Mouse (Mus musculus) Muller cell, postnatal 12 days (primary cell): ENCODE results near the gene Ginm1.

Experiments used
- DNase-seq: peaks from one replicate; pipeline ENCODE4 v3.0.0-alpha.2; 2015; ENCODE audit errors: inconsistent ontology term

The Ginm1 gene

GRCm38 (mm10) chr10:7792751-7793385 is at the start of gene Ginm1, which contains the start of gene Ppil4:
Gene Ginm1, minus strand, starts transcription at chr10:7792824.
Gene Ppil4, plus strand, starts transcription at chr10:7792891.
- DNase-seq = peak; percentile 89

- peak; percentile 44 for DNase-seq
These were observed 49.0 kb upstream of the Ginm1 start for GRCm38 (mm10) chr10:7841571-7842080.

DNA sequence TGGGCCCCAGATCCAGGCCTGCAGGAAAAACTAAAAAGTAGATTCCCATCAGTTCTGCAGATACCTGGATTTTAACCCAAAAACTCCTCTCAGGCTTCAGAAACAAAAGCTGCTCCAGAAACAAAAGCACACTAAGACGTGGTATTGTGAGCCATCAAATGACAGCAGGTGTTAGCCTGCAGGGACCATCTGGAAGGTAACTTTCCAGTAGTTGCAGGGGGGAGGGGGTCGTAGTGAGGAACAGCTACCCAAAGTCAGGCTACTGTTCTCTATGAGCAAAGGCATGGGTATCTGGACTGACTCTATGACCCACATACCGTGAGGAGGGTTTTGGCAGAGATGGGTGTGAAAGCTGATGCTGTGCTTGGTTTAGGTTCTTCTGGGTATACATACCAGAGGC is 48.2 kb upstream of the Ginm1 start:
- no peak for DNase-seq

DNA sequence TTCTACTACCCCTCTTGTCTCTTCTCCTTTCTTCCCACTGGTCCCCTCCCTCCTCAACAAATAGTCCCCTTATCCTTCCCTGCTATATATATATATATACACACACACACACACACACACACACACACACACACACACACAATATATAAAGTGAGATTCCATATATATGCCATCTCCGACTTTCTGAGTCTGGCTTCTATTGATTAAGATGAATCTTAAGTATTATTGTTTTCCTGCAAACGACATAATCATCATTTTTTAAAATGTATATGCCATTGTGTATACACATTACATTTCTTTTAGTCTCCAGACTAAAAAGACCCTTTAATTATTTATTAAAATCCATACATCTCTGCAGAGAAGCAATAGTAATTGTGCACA is 47.7 kb upstream of the Ginm1 start:
- DNase-seq = no peak

DNA sequence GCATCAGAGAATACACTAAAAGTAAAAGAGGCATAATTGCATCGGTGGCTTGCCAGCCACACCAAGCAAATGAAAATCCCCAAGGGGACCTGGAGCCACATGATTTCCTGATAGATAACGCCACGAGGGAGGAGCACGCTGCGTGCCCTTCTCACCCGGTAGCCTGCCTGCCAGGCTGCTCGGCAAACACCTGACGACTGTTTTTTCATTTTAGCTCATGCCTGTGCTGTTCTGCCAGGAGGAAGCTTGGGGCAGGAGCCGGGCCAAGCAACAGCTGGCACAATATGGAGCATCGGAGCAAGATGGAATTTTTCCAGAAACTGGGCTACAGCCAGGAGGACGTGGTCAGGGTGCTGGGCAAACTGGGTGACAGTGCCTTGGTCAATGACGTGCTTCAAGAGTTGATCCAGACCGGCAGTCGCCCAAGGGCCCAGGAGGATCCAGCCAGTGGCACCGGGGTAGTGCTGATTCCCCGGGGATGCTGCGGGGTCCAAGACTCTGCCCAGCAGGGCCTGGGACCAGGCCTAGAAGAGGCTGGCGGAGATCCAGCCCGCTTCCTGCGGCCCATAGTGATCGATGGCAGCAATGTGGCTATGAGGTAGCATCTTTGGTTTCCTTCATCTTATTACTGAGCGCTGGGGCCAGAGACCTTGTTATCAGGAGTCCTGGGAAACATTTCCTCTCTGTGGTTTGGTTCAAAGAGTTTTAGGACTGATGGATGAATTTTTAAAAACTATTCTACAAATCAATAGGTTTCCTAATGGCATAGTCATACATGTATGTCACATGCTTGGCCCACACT is 47.1 kb upstream of the Ginm1 start:
- DNase-seq = no peak

- DNase-seq = no peak
These were observed 46.3 kb upstream of the Ginm1 start for GRCm38 (mm10) chr10:7838874-7839421.

GRCm38 (mm10) chr10:7838036-7838435 is 45.4 kb upstream of the Ginm1 start:
- no peak for DNase-seq

GRCm38 (mm10) chr10:7837446-7837845 is 44.8 kb upstream of the Ginm1 start:
- no peak for DNase-seq

DNA sequence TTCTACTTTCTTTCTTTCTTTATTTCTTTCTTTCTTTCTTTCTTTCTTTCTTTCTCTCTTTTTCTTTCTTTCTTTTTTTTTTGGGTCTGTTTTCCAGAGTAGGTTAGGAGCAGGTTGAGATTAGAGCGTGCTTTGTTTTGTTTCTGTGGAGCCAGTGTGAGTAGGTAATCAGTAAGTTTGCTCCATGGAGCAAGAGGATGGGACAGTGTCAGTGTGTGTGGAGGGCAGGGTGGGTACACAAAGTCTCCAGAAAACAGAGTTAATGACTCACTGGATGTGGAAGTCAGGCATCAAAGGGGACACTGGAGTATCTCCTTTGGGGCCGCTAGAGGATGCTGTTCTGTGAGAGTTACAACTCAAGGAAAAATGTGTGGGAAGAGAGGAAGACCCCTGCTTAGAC is 44.3 kb upstream of the Ginm1 start:
- no peak for DNase-seq

- no peak for DNase-seq
These were observed 42.1 kb upstream of the Ginm1 start for GRCm38 (mm10) chr10:7834671-7835225.

DNA sequence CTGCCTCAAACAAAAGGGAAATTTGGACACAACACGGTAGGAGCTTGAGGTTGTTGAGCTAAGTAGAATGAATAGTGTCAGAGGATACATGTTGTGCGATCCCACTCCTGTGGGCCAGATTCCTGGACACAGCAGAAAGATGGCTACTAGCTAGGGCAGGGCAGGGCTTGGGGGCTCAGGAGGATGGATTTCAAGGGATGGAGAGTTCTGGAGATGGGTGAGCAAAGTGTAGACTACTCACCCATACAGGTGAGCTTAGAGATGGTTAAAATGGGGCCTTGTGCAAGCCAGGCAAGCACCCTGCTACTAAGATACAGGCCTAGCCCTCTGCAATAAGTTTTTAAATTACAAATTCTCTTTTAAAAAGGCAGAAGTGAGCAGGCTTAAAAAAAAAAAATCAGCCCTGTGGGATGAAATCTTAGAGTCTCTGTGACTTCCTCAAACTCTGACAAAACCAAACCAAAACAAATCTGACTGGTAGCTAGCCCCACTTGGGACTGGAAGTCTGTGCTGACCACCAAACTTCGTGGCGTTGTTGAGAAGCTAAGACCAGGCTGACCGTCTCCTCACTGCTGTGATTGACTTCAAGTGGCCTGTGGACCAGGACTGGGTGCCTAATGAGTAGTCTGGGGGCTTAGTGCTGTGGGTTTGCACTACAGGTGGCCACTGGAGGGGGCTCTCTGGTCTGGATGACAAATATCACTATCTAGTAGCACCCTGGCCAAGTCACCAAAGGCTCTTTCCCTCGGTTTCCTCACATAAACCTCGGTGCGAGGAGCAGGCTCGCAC is 40.9 kb upstream of the Ginm1 start:
- no peak for DNase-seq

DNA sequence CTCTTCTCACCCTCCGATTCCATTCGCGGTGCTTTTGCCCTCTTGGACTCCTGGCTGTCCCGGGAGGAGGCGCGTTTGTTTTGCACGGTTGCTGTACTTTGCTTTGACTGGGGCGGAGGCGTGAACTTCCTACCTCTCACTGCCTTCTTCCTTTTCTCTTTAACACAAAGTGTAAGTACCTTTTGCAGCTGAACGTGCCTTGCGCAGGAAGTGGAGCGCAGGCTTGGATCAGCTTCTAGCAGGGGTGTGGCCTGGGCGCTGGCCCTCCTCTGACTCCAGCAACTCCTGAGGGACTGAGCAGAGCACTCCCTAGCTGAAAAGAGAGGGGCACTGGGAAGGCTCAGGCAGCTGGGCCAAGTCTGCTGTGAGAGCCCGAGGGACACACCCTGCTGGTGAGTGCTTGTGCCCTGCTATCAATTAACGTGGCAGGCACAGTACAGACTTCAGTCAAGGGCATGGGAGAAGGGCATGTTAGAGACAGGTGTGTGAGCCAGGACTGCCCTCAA is 39.6 kb upstream of the Ginm1 start, which contains the start of gene Zc3h12d:
Gene Zc3h12d, plus strand, starts transcription at position 300 of the 506 bp plus-strand sequence.
- DNase-seq = peak; percentile 22

DNA sequence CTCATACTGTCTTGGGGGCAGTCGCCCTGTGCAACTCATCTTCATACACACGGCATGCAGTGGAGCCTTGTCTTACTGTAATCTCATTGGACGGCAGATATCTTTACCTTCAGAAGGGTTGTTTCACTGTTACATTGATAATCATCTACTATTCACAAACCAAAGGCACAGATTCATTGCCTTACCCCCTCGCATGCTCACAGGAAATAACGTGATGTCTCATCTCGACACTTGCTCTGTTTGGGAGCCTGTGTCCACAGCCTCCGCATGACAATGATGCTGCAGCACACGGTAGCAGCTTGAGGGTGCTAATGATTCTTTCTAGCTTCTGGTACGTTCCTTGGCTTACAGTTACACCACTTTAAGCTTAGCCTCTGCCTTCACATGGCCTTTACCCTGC is 33.5 kb upstream of the Ginm1 start:
- DNase-seq = no peak

DNA sequence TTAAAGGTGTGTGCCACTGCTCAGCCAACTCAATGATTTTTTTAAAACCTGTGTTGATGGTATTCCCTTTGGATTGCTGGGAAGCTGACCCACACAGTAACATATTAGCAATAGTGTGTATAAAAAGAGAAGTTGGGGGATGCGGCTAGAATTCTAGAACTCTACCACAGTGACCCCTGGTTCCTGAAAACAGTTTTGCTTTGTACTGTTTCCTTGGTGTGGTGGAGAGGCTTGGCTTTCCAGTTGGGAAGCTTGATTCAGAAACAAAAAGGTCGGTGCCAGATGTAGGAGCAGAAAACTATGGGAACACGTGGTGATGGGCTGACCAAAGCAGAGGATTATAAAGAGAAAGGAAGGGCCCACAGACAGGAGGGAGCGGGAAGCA is 32.6 kb upstream of the Ginm1 start:
- no peak for DNase-seq

DNA sequence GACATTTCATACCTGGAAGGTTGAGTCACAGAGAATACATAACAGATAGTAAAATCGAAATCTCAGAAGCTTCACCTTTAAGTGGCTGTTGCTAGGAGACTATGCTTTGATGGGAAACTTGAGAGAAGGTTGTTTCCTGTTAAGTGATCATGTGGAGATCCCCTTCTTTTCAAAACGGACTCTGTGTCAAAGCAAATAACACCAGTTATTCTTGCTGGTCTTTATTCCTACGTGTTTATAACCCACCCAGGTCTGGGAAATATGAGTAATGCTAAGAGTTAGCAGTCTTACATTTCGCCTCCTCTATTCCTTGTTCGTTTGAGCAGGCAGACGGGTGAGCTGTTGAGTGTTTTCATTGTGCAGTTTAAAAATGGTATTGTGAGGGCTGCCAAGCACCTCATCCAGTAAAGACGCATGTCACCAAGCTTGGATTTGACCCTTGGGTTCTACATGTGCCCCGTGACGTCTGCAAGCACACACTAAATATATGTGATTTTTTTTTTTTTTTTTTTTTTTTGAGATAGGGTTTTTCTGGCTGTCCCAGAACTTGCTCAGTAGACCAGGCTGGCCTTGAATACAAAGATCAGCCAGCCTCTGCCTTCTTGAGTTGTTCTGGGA is 32.1 kb upstream of the Ginm1 start:
- no peak for DNase-seq

DNA sequence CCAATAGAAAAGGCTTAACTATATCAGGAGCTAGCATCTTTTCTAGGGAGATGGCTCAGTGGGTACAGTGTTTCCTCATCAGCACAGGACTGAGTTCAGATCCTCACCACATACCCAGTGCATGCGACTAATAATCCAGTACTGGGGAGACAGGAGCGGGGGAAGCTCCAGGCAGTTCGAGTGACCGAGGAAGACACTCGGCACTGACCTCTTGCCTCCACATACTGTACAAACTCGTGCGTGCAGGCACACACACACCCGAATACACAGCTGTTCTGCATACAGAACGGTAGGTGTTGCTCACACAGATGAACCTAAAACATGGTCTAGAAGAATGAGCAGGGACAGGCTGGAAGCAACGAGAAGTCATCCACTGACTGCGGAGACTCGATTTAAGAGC is 29.4 kb upstream of the Ginm1 start:
- DNase-seq = no peak

DNA sequence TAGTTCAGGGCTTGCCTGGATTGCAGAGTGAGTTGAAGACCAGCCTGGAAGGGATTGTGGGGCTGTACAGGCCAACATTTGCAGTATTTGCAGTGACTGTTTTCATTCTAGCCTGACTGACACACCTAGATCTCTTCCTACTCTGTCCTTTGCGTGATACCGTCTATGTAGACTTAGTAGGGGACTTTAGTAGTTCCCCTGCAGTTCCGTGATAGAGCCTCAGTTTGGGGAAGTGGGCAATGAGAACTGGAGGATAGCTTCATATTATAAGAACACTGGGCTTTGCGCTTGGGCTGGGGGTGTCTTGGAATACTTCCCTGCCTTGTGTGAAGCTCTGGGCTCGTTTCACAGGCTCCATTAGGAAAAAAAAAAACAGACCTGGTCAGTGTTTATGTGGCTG is 27.5 kb upstream of the Ginm1 start:
- DNase-seq = no peak

DNA sequence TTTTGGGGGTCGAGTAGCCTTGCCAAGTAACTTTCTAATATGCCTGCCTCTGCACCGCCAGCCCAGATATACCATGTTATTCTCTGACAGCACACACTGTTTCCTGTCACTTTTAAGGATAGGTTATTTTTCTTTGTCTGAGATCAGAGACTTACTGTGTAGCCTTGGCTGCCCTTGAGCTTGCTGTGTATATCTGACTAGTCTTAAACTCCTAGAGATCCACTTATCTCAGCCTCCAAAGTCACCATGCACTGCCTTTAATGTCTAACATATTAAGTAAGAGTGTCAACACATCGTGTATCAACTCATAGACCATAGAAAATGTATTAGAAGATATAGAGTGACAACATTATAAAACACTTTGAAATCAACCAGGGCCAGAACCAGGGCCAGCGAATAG is 27.0 kb upstream of the Ginm1 start:
- no peak for DNase-seq

DNA sequence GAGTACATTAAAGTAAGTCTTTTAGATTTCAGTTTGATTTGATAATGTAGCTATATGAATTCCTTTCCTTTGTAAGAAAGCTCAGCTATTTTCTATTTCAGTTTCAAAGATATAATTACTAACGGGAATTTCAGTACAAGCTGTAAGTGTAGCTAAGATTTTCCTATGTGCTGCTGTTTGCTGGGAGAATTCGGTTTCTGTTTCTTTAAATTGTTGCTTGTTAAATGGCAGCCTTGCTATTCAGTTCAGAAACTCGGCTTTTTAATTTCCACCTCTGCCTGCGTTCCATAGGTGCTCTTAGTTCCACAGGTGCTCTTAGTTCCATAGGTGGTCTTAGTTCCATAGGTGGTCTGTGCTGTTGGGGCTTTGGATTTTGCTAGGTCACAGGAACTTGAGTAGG is 26.5 kb upstream of the Ginm1 start:
- no peak for DNase-seq

- DNase-seq = no peak
These were observed 26.1 kb upstream of the Ginm1 start for GRCm38 (mm10) chr10:7818676-7819075.

- no peak for DNase-seq
These were observed 23.9 kb upstream of the Ginm1 start for GRCm38 (mm10) chr10:7816476-7816875.
